Mouse (Mus musculus) neural tube, embryonic 11.5 days (tissue): ENCODE data around the gene Cacna1a. TPM values are rescaled to one million over a fixed set of nuclear protein-coding genes. Genes with fewer than 3 reads are reported as not detected.

ENCODE experiments used
- ATAC-seq: fragments of 200-750 bp; cut with Nextera tagmentation; 2 replicates; pipeline ENCODE4 v1.8.0; 2017; ENCODE audit warnings: moderate number of reproducible peaks, mild to moderate bottlenecking, moderate TSS enrichment, moderate library complexity; ENCODE audit not compliant: insufficient read depth, low FRiP score, low TSS enrichment
- DNase-seq: peaks from one replicate; pipeline ENCODE4 v3.0.0-alpha.2; 2015; ENCODE audit warnings: low spot score
- H3K27ac ChIP-seq: fragments of 300-500 bp; sonication (generic); 2 replicates; pipeline ENCODE4 v1.5.1; 2014; ENCODE audit warnings: low read depth, mild to moderate bottlenecking, low read length
- H3K27me3 ChIP-seq: fragments of 300-500 bp; sonication (generic); 2 replicates; pipeline ENCODE4 v1.6.1; 2014; ENCODE audit warnings: mild to moderate bottlenecking, low read length, mixed read lengths; ENCODE audit not compliant: control insufficient read depth, insufficient read depth
- H3K36me3 ChIP-seq: fragments of 300-500 bp; sonication (generic); 2 replicates; pipeline ENCODE4 v1.6.1; 2014; ENCODE audit warnings: mild to moderate bottlenecking, low read length, moderate library complexity, mixed read lengths; ENCODE audit not compliant: control insufficient read depth, insufficient read depth
- H3K4me1 ChIP-seq: fragments of 300-500 bp; sonication (generic); 2 replicates; pipeline ENCODE4 v1.6.1; 2014; ENCODE audit warnings: low read length, mixed read lengths; ENCODE audit not compliant: control insufficient read depth, insufficient read depth
- H3K4me2 ChIP-seq: fragments of 300-500 bp; sonication (generic); 2 replicates; pipeline ENCODE4 v1.6.1; 2014; ENCODE audit warnings: low read depth, mild to moderate bottlenecking, moderate library complexity
- H3K4me3 ChIP-seq: fragments of 300-500 bp; sonication (generic); 2 replicates; pipeline ENCODE4 v1.5.1; 2014; ENCODE audit warnings: low read depth, low read length
- H3K9ac ChIP-seq: fragments of 300-500 bp; sonication (generic); 2 replicates; pipeline ENCODE4 v1.6.1; 2014; ENCODE audit warnings: mild to moderate bottlenecking, low read length
- H3K9me3 ChIP-seq: fragments of 300-500 bp; sonication (generic); 2 replicates; pipeline ENCODE4 v1.6.1; 2016; ENCODE audit warnings: low read length; ENCODE audit not compliant: control insufficient read depth
- WGBS: fragments of 180-500 bp; shearing (Covaris S2); extraction: QIAGEN DNeasy Blood & Tissue Kit; methylation state at CpG from one replicate; pipeline ENCODE4 v1.1.7; 2014; 5-methylcytosine and 5-hydroxymethylcytosine counted together
- polyA plus RNA-seq: library from polyadenylated mRNA; unstranded; fragments of >200 nt; fragmentation: Nextera tagmentation; extraction: Ambion mirVana; gene quantifications from 2 replicates; pipeline ENCODE4 v1.2.1, GENCODE M21; 2014

Cacna1a gene
- polyA plus RNA-seq: 4.6 and 6.9 TPM in 2 replicates

DNA sequence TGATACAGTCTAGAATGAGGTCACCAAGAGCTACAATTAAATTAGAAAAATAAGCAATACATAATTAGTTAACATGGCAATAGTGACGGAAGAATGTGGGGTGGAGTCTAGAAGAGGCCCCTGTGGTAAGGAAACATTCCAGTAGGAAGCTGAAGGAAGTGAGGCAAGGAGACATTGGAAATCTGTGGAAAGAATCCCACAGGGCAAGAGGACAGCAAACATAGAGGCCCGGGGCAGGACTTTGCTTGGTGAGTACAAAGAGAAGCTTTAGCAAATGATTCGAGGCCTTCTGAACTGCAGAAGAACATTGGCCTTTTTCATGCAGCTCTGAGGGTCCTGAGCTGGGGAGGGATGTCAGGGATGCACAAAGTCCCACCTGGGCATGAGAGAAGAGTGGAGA is at the start of gene Cacna1a:
Cacna1a (plus strand) TSS at position 166 of the 400 bp plus-strand sequence.
- ATAC-seq: no peak
- H3K4me3 ChIP-seq: no peak within 1 kb of the TSS
- WGBS: 86% methylated on average over 3 of the region's 3 CpGs

DNA sequence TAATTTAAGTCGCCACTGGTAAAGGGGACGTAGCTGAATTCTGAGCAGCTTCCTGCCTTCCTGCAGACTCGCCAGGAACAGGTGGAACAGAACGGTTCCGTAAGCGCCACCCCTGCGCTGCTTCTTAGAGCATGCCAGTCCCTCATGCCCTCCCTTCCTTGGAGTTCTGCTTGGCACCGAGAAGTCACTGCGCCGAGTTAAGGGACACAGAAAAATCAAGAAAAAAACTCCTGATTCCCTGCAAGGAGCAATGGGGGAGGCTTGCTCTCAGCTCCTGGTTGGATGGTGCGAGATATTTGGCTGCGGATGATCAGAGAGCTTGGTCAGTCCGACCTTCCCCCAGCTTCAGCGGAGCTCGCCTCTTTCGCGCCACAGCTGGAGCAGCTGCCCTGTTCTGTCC is 49.7 kb upstream of the Cacna1a start:
- Histone ChIP-seq H3K9ac (no peak overlapping the region), H3K4me2 (no peak overlapping the region)

More for the DNA sequence above, at the start of gene Cacna1a:
- no peaks in the 10 kb centered on the region for H3K9me3 ChIP-seq
- H3K4me1 ChIP-seq: no peaks in the 10 kb centered on the region
- H3K4me2 ChIP-seq: no peak within 1 kb of the TSS
- DNase-seq: no peak
- no peaks in the 10 kb centered on the region for H3K36me3 ChIP-seq
- H3K27me3 ChIP-seq: no peaks in the 10 kb centered on the region
- no peak within 1 kb of the TSS for H3K9ac ChIP-seq
- no peak within 1 kb of the TSS for H3K27ac ChIP-seq

GRCm38 (mm10) chr8:84339320-84339719 is 48.9 kb upstream of the Cacna1a start:
- 5% methylated on average over 7 of the region's 7 CpGs for WGBS
- H3K4me1 ChIP-seq: no peaks in the 10 kb centered on the region
- no peaks in the 10 kb centered on the region for H3K36me3 ChIP-seq
- ATAC-seq (no peak), DNase-seq (peak; percentile 23)
- no peak overlapping the region for H3K4me2 ChIP-seq
- H3K4me3 ChIP-seq: no peak overlapping the region
- no peaks in the 10 kb centered on the region for H3K9me3 ChIP-seq
- H3K27ac ChIP-seq: no peak overlapping the region
- H3K27me3 ChIP-seq: peaks cover 13% of the 10 kb centered on the region
- no peak overlapping the region for H3K9ac ChIP-seq

More for the DNA sequence above, 49.7 kb upstream of the Cacna1a start:
- no peak for ATAC-seq
- 9% methylated on average over 17 of the region's 17 CpGs for WGBS
- no peak for DNase-seq
- Histone ChIP-seq H3K36me3 (no peaks in the 10 kb centered on the region), H3K4me1 (no peaks in the 10 kb centered on the region), H3K4me3 (no peak overlapping the region), H3K27ac (no peak overlapping the region), H3K27me3 (peaks cover 13% of the 10 kb centered on the region), H3K9me3 (no peaks in the 10 kb centered on the region)

GRCm38 (mm10) chr8:84339867-84340266 is 48.4 kb upstream of the Cacna1a start:
- Histone ChIP-seq H3K4me2 (no peak overlapping the region), H3K27ac (no peak overlapping the region), H3K9me3 (no peaks in the 10 kb centered on the region), H3K4me1 (no peaks in the 10 kb centered on the region), H3K9ac (no peak overlapping the region), H3K27me3 (peaks cover 13% of the 10 kb centered on the region), H3K4me3 (no peak overlapping the region), H3K36me3 (no peaks in the 10 kb centered on the region)
- DNase-seq: no peak
- 56% methylated on average over 4 of the region's 4 CpGs for WGBS
- ATAC-seq: no peak

- Histone ChIP-seq H3K4me1 (no peaks in the 10 kb centered on the region), H3K9ac (no peak overlapping the region), H3K9me3 (no peaks in the 10 kb centered on the region), H3K36me3 (no peaks in the 10 kb centered on the region), H3K27ac (no peak overlapping the region), H3K4me3 (no peak overlapping the region), H3K4me2 (no peak overlapping the region), H3K27me3 (peaks cover 13% of the 10 kb centered on the region)
- whole genome bisulfite sequencing: 17% methylated on average over 2 of the region's 2 CpGs
- no peak for DNase-seq
- ATAC-seq: no peak
Observed at GRCm38 (mm10) chr8:84340671-84341070, 47.6 kb upstream of the Cacna1a start.

- no peak overlapping the region for H3K4me3 ChIP-seq
- no peaks in the 10 kb centered on the region for H3K27me3 ChIP-seq
- no peaks in the 10 kb centered on the region for H3K4me1 ChIP-seq
- no peak overlapping the region for H3K9ac ChIP-seq
- no peaks in the 10 kb centered on the region for H3K36me3 ChIP-seq
- no peaks in the 10 kb centered on the region for H3K9me3 ChIP-seq
- 85% methylated on average over 7 of the region's 7 CpGs for WGBS
- no peak for DNase-seq
- H3K27ac ChIP-seq: no peak overlapping the region
- no peak for ATAC-seq
- no peak overlapping the region for H3K4me2 ChIP-seq
Observed at GRCm38 (mm10) chr8:84345493-84345892, 42.7 kb upstream of the Cacna1a start.

- Histone ChIP-seq H3K4me2 (no peak overlapping the region), H3K27me3 (no peaks in the 10 kb centered on the region), H3K36me3 (no peaks in the 10 kb centered on the region), H3K9me3 (no peaks in the 10 kb centered on the region), H3K27ac (no peak overlapping the region), H3K4me1 (no peaks in the 10 kb centered on the region), H3K4me3 (no peak overlapping the region), H3K9ac (no peak overlapping the region)
- DNase-seq (no peak), ATAC-seq (no peak)
- 55% methylated on average over 4 of the region's 4 CpGs for WGBS
Observed at GRCm38 (mm10) chr8:84346421-84346820, 41.8 kb upstream of the Cacna1a start.

GRCm38 (mm10) chr8:84349526-84349925 is 38.7 kb upstream of the Cacna1a start:
- H3K9me3 ChIP-seq: no peaks in the 10 kb centered on the region
- H3K36me3 ChIP-seq: no peaks in the 10 kb centered on the region
- no peak overlapping the region for H3K27ac ChIP-seq
- WGBS: 74% methylated on average over 1 of the region's 1 CpGs
- H3K4me1 ChIP-seq: no peaks in the 10 kb centered on the region
- H3K27me3 ChIP-seq: no peaks in the 10 kb centered on the region
- H3K4me2 ChIP-seq: no peak overlapping the region
- ATAC-seq (no peak), DNase-seq (no peak)
- H3K9ac ChIP-seq: no peak overlapping the region
- no peak overlapping the region for H3K4me3 ChIP-seq

DNA sequence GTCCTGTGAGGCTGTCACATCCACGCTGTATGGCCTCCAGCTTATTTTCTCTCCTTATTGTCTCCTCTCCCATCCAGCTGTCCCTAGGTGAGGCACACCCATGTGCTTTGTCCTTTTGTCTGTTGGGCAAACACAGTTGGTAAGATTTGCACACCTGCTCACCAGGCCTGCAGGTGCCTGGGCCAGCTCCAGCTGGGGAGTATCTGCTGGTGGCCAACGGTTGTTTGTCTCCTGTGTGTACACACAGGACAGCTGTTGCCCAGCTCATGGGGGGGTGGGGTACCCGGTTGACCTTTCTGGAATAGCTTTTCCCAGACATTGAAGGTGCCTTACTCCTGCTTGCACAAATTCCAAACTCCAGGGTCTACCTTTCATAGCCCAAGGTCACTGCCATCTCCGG is 37.3 kb upstream of the Cacna1a start:
- Histone ChIP-seq H3K9ac (no peak overlapping the region), H3K4me3 (no peak overlapping the region), H3K27me3 (no peaks in the 10 kb centered on the region), H3K36me3 (no peaks in the 10 kb centered on the region), H3K4me1 (no peaks in the 10 kb centered on the region), H3K4me2 (no peak overlapping the region), H3K9me3 (no peaks in the 10 kb centered on the region), H3K27ac (no peak overlapping the region)
- DNase-seq (no peak), ATAC-seq (no peak)
- 79% methylated on average over 4 of the region's 4 CpGs for whole genome bisulfite sequencing
